Mouse (Mus musculus) inflammation-experienced regulatory T-cells, adult 6 months (primary cell): Measurements from ENCODE around the gene Med12l. TPM values are rescaled to one million over a fixed set of nuclear protein-coding genes. Genes with fewer than 3 reads are reported as not detected.

Experiments
- ATAC-seq: one replicate; pipeline ENCODE4 v1.8.0; 2017
- polyA plus RNA-seq, 3 experiments: library from polyadenylated mRNA; unstranded; fragments of 100-300 nt; shearing (Covaris generic); gene quantifications; one replicate each; pipeline ENCODE4 v1.2.1; 2017

The Med12l gene
- polyA plus RNA-seq, 3 experiments from 2014 or later = 0.48 to 1.5 (median 0.61) TPM

GRCm38 (mm10) chr3:59194099-59194498 lies 188.5 kb downstream of the Med12l start:
- ATAC-seq = no peak

- ATAC-seq = no peak
These were observed 189.3 kb downstream of the Med12l start, which contains the start of gene Gpr87 for GRCm38 (mm10) chr3:59194938-59195337. TSS of gene Gpr87 (minus strand) at chr3:59195104.

GRCm38 (mm10) chr3:59197329-59197948 lies 191.8 kb downstream of the Med12l start:
- no peak for ATAC-seq

- peak; percentile 71 for ATAC-seq
These were observed 198.3 kb downstream of the Med12l start for GRCm38 (mm10) chr3:59203802-59204520.

GRCm38 (mm10) chr3:59204719-59205503 lies 199.3 kb downstream of the Med12l start:
- ATAC-seq = no peak

- ATAC-seq = peak; percentile 30
These were observed 200.3 kb downstream of the Med12l start for GRCm38 (mm10) chr3:59205941-59206340.

GRCm38 (mm10) chr3:59208650-59209548 lies 203.3 kb downstream of the Med12l start:
- ATAC-seq = peak; percentile 69

GRCm38 (mm10) chr3:59210089-59210488 lies 204.5 kb downstream of the Med12l start:
- ATAC-seq = no peak

GRCm38 (mm10) chr3:59210727-59211126 lies 205.1 kb downstream of the Med12l start, which contains the start of gene P2ry13:
TSS of gene P2ry13 (minus strand) at chr3:59210882.
- no peak for ATAC-seq

GRCm38 (mm10) chr3:59211784-59212183 lies 206.2 kb downstream of the Med12l start:
- ATAC-seq = no peak

GRCm38 (mm10) chr3:59212404-59212803 lies 206.8 kb downstream of the Med12l start:
- no peak for ATAC-seq

GRCm38 (mm10) chr3:59217211-59217610 lies 211.6 kb downstream of the Med12l start:
- no peak for ATAC-seq

- ATAC-seq = no peak
These were observed 213.7 kb downstream of the Med12l start for GRCm38 (mm10) chr3:59219326-59219725.

GRCm38 (mm10) chr3:59222303-59222702 lies 216.7 kb downstream of the Med12l start:
- no peak for ATAC-seq

GRCm38 (mm10) chr3:59225411-59225810 lies 219.8 kb downstream of the Med12l start:
- no peak for ATAC-seq

GRCm38 (mm10) chr3:59227696-59228095 lies 222.1 kb downstream of the Med12l start:
- no peak for ATAC-seq

GRCm38 (mm10) chr3:59228730-59229551 lies 223.3 kb downstream of the Med12l start:
- ATAC-seq = peak; percentile 60

- ATAC-seq = no peak
These were observed 225.3 kb downstream of the Med12l start for GRCm38 (mm10) chr3:59230912-59231311.

GRCm38 (mm10) chr3:59234878-59235277 lies 229.3 kb downstream of the Med12l start:
- peak; percentile 65 for ATAC-seq

- ATAC-seq = no peak
These were observed 237.8 kb downstream of the Med12l start for GRCm38 (mm10) chr3:59243384-59243783.

- no peak for ATAC-seq
These were observed 242.4 kb downstream of the Med12l start for GRCm38 (mm10) chr3:59248031-59248430.
